Mouse (Mus musculus): ENCODE measurements around the gene Hist1h2bj. TPM values are rescaled to one million over a fixed set of nuclear protein-coding genes. Genes with fewer than 3 reads are reported as not detected.
"Not testable (repeated sequence)": the region's sequence is repeated elsewhere in the genome, so short reads cannot be mapped to it uniquely, and the experiment has no call there.

The Hist1h2bj gene
- polyA plus RNA-seq (2014; fragmentation: Nextera tagmentation; extraction: Ambion mirVana) = 2.5 and 2.6 TPM in 2 replicates

- not testable (repeated sequence) for H3K27me3 ChIP-seq (ENCODE audit: control insufficient read depth, insufficient read depth, low read length); H3K36me3 ChIP-seq (ENCODE audit: control insufficient read depth, insufficient read depth, low read length); H3K9me3 ChIP-seq (ENCODE audit: control insufficient read depth, low read length)
- under 1% methylated on average over 39 of the region's 80 CpGs for WGBS
- peak within 1 kb of the TSS; percentile 70 for H3K4me2 ChIP-seq (ENCODE audit: low read length)
- H3K9ac ChIP-seq (ENCODE audit: low read length) = peak within 1 kb of the TSS; percentile 72
- H3K27ac ChIP-seq (replicated peaks in 1 of 2; ENCODE audit: control insufficient read depth in 1 of 2, insufficient read depth in 1 of 2, low read depth in 2 of 2, low read length in 2 of 2) = peak within 1 kb of the TSS; percentile 88 to 96
- peak within 1 kb of the TSS; percentile 40 to 47 for H3K4me3 ChIP-seq (ENCODE audit: control insufficient read depth in 1 of 2, insufficient read depth in 1 of 2, low read depth in 1 of 2, low read length in 2 of 2)
- ATAC-seq (ENCODE audit: insufficient number of reproducible peaks, insufficient read depth, low FRiP score, low read depth) = peak; percentile 88
- peaks cover 2 to 20% of the 10 kb centered on the region in 2 experiments; a peak in 3 of 4 replicates for H3K4me1 ChIP-seq (ENCODE audit: control insufficient read depth in 2 of 2, insufficient read depth in 2 of 2, low read length in 2 of 2)
Measured at GRCm38 (mm10) chr13:22042568-22043502, at the start of gene Hist1h2bj, which contains the start of gene Hist1h2ag. Hist1h2bj (plus strand) TSS chr13:22043214. Hist1h2ag (minus strand) TSS chr13:22042944.

DNA sequence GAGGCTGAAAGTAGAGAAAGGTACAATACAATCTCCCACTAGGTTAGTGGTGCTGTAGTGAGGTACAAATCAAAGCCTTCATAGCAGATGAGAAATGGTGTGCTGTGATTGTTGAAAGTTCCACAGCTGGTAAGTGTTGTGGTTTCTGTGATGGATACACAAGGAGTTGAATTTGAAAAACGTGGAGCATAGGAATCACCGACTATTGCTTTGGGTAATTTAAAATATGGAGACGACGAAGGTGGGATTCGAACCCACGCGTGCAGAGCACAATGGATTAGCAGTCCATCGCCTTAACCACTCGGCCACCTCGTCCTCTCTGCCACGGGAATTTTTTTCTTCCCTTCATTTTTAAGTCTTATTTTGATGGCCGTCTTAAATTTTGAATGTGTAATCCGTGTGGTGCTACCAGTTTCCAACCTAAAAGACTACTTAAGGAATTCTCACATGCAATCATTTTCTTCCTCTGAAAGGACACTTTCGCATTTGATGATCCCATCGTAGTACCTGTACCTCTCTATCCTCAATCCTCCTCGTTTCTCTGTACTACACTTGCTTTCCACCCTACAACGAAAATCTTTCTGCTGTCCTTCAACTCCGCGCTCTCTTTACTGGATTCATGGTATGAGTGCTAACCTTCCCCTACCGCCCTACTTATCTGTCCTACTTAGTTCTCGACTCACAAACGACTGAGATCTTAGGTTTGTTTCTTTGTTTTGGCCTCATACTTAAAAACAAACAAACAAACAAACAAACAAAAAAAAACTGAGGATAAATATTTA lies 48.9 kb upstream of the Hist1h2bj start:
- peak overlapping the region; percentile 21; the same call in 1 of the 2 replicates for H3K9ac ChIP-seq (ENCODE audit: low read length)
- no peak overlapping the region; a peak in 1 of 4 replicates for H3K27ac ChIP-seq (replicated peaks in 1 of 2; ENCODE audit: control insufficient read depth in 1 of 2, insufficient read depth in 1 of 2, low read depth in 2 of 2, low read length in 2 of 2)
- H3K4me1 ChIP-seq (ENCODE audit: control insufficient read depth in 2 of 2, insufficient read depth in 2 of 2, low read length in 2 of 2) = peaks cover 7 to 18% of the 10 kb centered on the region in 2 experiments; a peak in 3 of 4 replicates
- H3K4me2 ChIP-seq (ENCODE audit: low read length) = peak overlapping the region; percentile 77
- 2% methylated on average over 22 of the region's 22 CpGs for WGBS
- no peaks in the 10 kb centered on the region for H3K36me3 ChIP-seq (ENCODE audit: control insufficient read depth, insufficient read depth, low read length)
- ATAC-seq (ENCODE audit: insufficient number of reproducible peaks, insufficient read depth, low FRiP score, low read depth) = no peak
- peak overlapping the region in 1 of 2 experiments; percentile 49; a peak in 3 of 4 replicates for H3K4me3 ChIP-seq (ENCODE audit: control insufficient read depth in 1 of 2, insufficient read depth in 1 of 2, low read depth in 1 of 2, low read length in 2 of 2)
- peaks cover 30% of the 10 kb centered on the region for H3K27me3 ChIP-seq (ENCODE audit: control insufficient read depth, insufficient read depth, low read length)
- peaks cover 7% of the 10 kb centered on the region; the same call in 1 of the 2 replicates for H3K9me3 ChIP-seq (ENCODE audit: control insufficient read depth, low read length)

- Histone ChIP-seq H3K4me1 (ENCODE audit: control insufficient read depth in 2 of 2, insufficient read depth in 2 of 2, low read length in 2 of 2) (peaks cover 7 to 18% of the 10 kb centered on the region in 2 experiments; a peak in 3 of 4 replicates), H3K36me3 (ENCODE audit: control insufficient read depth, insufficient read depth, low read length) (no peaks in the 10 kb centered on the region), H3K9ac (ENCODE audit: low read length) (peak overlapping the region; percentile 63), H3K27me3 (ENCODE audit: control insufficient read depth, insufficient read depth, low read length) (peaks cover 37% of the 10 kb centered on the region), H3K27ac (replicated peaks in 1 of 2; ENCODE audit: control insufficient read depth in 1 of 2, insufficient read depth in 1 of 2, low read depth in 2 of 2, low read length in 2 of 2) (no peak overlapping the region), H3K9me3 (ENCODE audit: control insufficient read depth, low read length) (peaks cover 7% of the 10 kb centered on the region; the same call in 1 of the 2 replicates), H3K4me2 (ENCODE audit: low read length) (peak overlapping the region; percentile 77), H3K4me3 (ENCODE audit: control insufficient read depth in 1 of 2, insufficient read depth in 1 of 2, low read depth in 1 of 2, low read length in 2 of 2) (peak overlapping the region; percentile 41 to 49)
- 5% methylated on average over 8 of the region's 8 CpGs for WGBS
- ATAC-seq (ENCODE audit: insufficient number of reproducible peaks, insufficient read depth, low FRiP score, low read depth) = no peak
Measured at GRCm38 (mm10) chr13:21994896-21995295, 48.1 kb upstream of the Hist1h2bj start.

DNA sequence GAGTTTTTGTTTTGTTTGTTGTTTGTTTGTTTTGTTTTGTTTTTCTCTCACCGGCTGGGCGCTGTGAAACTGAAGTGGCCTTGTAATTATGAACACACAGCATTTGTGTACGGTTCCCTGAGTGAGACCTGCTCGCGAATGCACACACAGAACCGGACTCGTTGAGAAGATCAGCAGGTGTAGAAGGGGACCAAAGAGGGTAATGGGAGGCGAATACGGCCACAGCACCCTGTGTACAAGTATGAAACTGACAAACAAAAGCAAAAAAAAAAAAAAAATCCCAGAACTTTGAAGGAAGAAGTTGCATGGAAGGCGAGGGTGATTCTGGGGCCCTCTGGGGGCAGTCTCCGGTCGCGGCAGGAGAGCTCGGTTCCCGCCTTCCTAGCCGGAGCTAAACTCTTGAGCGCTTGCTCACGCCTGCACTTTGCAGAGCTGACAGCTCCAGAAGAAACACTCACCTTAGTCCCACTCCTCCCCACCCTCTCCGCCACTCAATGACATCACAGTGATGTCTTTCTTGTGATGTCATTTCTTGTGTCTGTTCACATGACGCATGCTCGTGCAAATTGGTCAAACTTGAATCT lies 47.6 kb upstream of the Hist1h2bj start:
- Histone ChIP-seq H3K4me2 (ENCODE audit: low read length) (peak overlapping the region; percentile 77), H3K4me1 (ENCODE audit: control insufficient read depth in 2 of 2, insufficient read depth in 2 of 2, low read length in 2 of 2) (peaks cover 7 to 18% of the 10 kb centered on the region in 2 experiments; a peak in 3 of 4 replicates), H3K9me3 (ENCODE audit: control insufficient read depth, low read length) (peaks cover 7% of the 10 kb centered on the region; the same call in 1 of the 2 replicates), H3K27ac (replicated peaks in 1 of 2; ENCODE audit: control insufficient read depth in 1 of 2, insufficient read depth in 1 of 2, low read depth in 2 of 2, low read length in 2 of 2) (no peak overlapping the region), H3K4me3 (ENCODE audit: control insufficient read depth in 1 of 2, insufficient read depth in 1 of 2, low read depth in 1 of 2, low read length in 2 of 2) (peak overlapping the region; percentile 41 to 49), H3K9ac (ENCODE audit: low read length) (peak overlapping the region; percentile 63), H3K36me3 (ENCODE audit: control insufficient read depth, insufficient read depth, low read length) (no peaks in the 10 kb centered on the region), H3K27me3 (ENCODE audit: control insufficient read depth, insufficient read depth, low read length) (peaks cover 43% of the 10 kb centered on the region)
- under 1% methylated on average over 21 of the region's 21 CpGs for WGBS
- ATAC-seq (ENCODE audit: insufficient number of reproducible peaks, insufficient read depth, low FRiP score, low read depth) = peak; percentile 66; the same call in 1 of the 2 replicates

GRCm38 (mm10) chr13:21996101-21996839 lies 46.7 kb upstream of the Hist1h2bj start:
- Histone ChIP-seq H3K9ac (ENCODE audit: low read length) (no peak overlapping the region), H3K36me3 (ENCODE audit: control insufficient read depth, insufficient read depth, low read length) (no peaks in the 10 kb centered on the region), H3K27me3 (ENCODE audit: control insufficient read depth, insufficient read depth, low read length) (peaks cover 51% of the 10 kb centered on the region), H3K4me2 (ENCODE audit: low read length) (peak overlapping the region; percentile 77), H3K27ac (replicated peaks in 1 of 2; ENCODE audit: control insufficient read depth in 1 of 2, insufficient read depth in 1 of 2, low read depth in 2 of 2, low read length in 2 of 2) (no peak overlapping the region), H3K9me3 (ENCODE audit: control insufficient read depth, low read length) (0 out of 2 replicates have a peak, but pooled peaks cover 2% of the 10 kb centered on the region), H3K4me1 (ENCODE audit: control insufficient read depth in 2 of 2, insufficient read depth in 2 of 2, low read length in 2 of 2) (peaks cover 7 to 18% of the 10 kb centered on the region in 2 experiments; a peak in 3 of 4 replicates), H3K4me3 (ENCODE audit: control insufficient read depth in 1 of 2, insufficient read depth in 1 of 2, low read depth in 1 of 2, low read length in 2 of 2) (peak overlapping the region; percentile 44 to 49)
- 5% methylated on average over 12 of the region's 12 CpGs for WGBS
- no peak for ATAC-seq (ENCODE audit: insufficient number of reproducible peaks, insufficient read depth, low FRiP score, low read depth)

DNA sequence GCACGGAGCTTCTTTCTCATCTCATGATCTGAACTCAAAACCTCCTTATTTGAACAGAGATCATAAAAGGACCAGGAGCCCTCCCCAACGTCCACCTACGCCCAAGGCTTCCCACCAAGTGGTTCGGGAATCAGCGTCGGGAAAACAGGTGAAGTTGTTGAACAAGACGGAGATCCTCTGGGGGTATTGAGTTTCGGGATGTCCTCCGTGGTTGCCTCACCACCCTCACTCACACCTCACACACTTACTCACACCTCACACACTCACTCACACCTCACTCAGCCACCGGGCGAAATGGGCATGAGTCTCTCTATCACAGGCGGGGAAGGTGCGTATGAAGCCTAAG lies 46.2 kb upstream of the Hist1h2bj start:
- Histone ChIP-seq H3K27ac (replicated peaks in 1 of 2; ENCODE audit: control insufficient read depth in 1 of 2, insufficient read depth in 1 of 2, low read depth in 2 of 2, low read length in 2 of 2) (no peak overlapping the region), H3K4me1 (ENCODE audit: control insufficient read depth in 2 of 2, insufficient read depth in 2 of 2, low read length in 2 of 2) (peaks cover 7 to 18% of the 10 kb centered on the region in 2 experiments; a peak in 3 of 4 replicates), H3K4me3 (ENCODE audit: control insufficient read depth in 1 of 2, insufficient read depth in 1 of 2, low read depth in 1 of 2, low read length in 2 of 2) (peak overlapping the region; percentile 44 to 49), H3K36me3 (ENCODE audit: control insufficient read depth, insufficient read depth, low read length) (no peaks in the 10 kb centered on the region), H3K9me3 (ENCODE audit: control insufficient read depth, low read length) (no peaks in the 10 kb centered on the region), H3K9ac (ENCODE audit: low read length) (no peak overlapping the region), H3K4me2 (ENCODE audit: low read length) (peak overlapping the region; percentile 77), H3K27me3 (ENCODE audit: control insufficient read depth, insufficient read depth, low read length) (peaks cover 56% of the 10 kb centered on the region)
- 1% methylated on average over 13 of the region's 13 CpGs for WGBS
- no peak for ATAC-seq (ENCODE audit: insufficient number of reproducible peaks, insufficient read depth, low FRiP score, low read depth)
